Mouse (Mus musculus) spleen, adult 2 months (tissue): ENCODE data around the gene Gm11541. TPM values are rescaled to one million over a fixed set of nuclear protein-coding genes. Genes with fewer than 3 reads are reported as not detected.
"Not testable (repeated sequence)": the region's sequence is repeated elsewhere in the genome, so short reads cannot be mapped to it uniquely, and the experiment has no call there.

Experiments used
- DNase-seq, 2 experiments: peaks; one replicate each; pipeline versions ENCODE4 v3.0.0 to v3.0.0-alpha.2; 2012 to 2021; ENCODE audit warnings: low spot score in 2 of 2, low read depth in 1 of 2
- H3K27ac ChIP-seq: fragments of 200-500 bp; 2 replicates; pipeline ENCODE4 v1.5.1; 2012; ENCODE audit warnings: low read length, inconsistent platforms; ENCODE audit not compliant: insufficient read depth
- H3K27me3 ChIP-seq: fragments of 200-500 bp; 2 replicates; pipeline ENCODE4 v1.6.1; 2012; ENCODE audit warnings: mild to moderate bottlenecking, moderate library complexity, low read length, inconsistent platforms; ENCODE audit not compliant: control insufficient read depth, insufficient read depth
- H3K36me3 ChIP-seq: fragments of 200-500 bp; 2 replicates; pipeline ENCODE4 v1.6.1; 2012; ENCODE audit warnings: mild to moderate bottlenecking, low read length, inconsistent platforms; ENCODE audit not compliant: control insufficient read depth, insufficient read depth
- H3K4me1 ChIP-seq: fragments of 200-500 bp; 2 replicates; pipeline ENCODE4 v1.6.1; 2011; ENCODE audit warnings: inconsistent platforms; ENCODE audit not compliant: control insufficient read depth, insufficient read depth, insufficient read length
- H3K4me3 ChIP-seq: fragments of 200-500 bp; 2 replicates; pipeline ENCODE4 v1.5.1; 2011; ENCODE audit warnings: mild to moderate bottlenecking, inconsistent platforms; ENCODE audit not compliant: insufficient read depth, insufficient read length; ENCODE audit errors: extremely low read depth
- CTCF ChIP-seq: fragments of 200-500 bp; IDR thresholded peaks from 2 replicates; pipeline ENCODE4 v1.5.1; 2011; ENCODE audit warnings: mild to moderate bottlenecking, inconsistent platforms; ENCODE audit not compliant: insufficient read depth, insufficient read length, insufficient replicate concordance; ENCODE audit errors: extremely low read depth
- POLR2A ChIP-seq: fragments of 200-500 bp; IDR thresholded peaks from 2 replicates; pipeline ENCODE4 v1.6.1; 2011; ENCODE audit warnings: low read depth, low read length, inconsistent platforms
- WGBS: fragments of 180-500 bp; shearing (Covaris S2); methylation state at CpG from one replicate; pipeline ENCODE4 v1.1.7; 2018; 5-methylcytosine and 5-hydroxymethylcytosine counted together
- polyA plus RNA-seq: library from polyadenylated mRNA; depleted of rRNA; stranded (reverse); fragments of >200 nt; gene quantifications from 2 replicates; pipeline ENCODE4 v1.2.3, GENCODE M21; 2012; rRNA removed

Gm11541 gene
- polyA plus RNA-seq, 1 experiment = not detected

GRCm38 (mm10) chr11:94661344-94661743 is 43.0 kb downstream of the Gm11541 start:
- DNase-seq = no peak
- no peaks in the 10 kb centered on the region for H3K4me1 ChIP-seq
- WGBS = 85% methylated on average over 1 of the region's 1 CpGs
- no peak overlapping the region for H3K27ac ChIP-seq
- no peaks in the 10 kb centered on the region for H3K27me3 ChIP-seq
- TF ChIP-seq POLR2A (no peak), CTCF (no peak)
- H3K36me3 ChIP-seq = peaks cover 22% of the 10 kb centered on the region
- no peak overlapping the region for H3K4me3 ChIP-seq

- peak within 1 kb of the TSS; percentile 99 for H3K4me3 ChIP-seq
- DNase-seq = peak; percentile 68 to 83
- no peaks in the 10 kb centered on the region; the same call in 1 of the 2 replicates for H3K4me1 ChIP-seq
- peaks cover 6% of the 10 kb centered on the region; the same call in 1 of the 2 replicates for H3K36me3 ChIP-seq
- peak within 1 kb of the TSS; percentile 98 for H3K27ac ChIP-seq
- H3K27me3 ChIP-seq = no peaks in the 10 kb centered on the region
- WGBS = under 1% methylated on average over 32 of the region's 32 CpGs
- TF ChIP-seq POLR2A = peak; percentile 18; the same call in 1 of the 2 replicates
- TF ChIP-seq CTCF = no peak
Measured at GRCm38 (mm10) chr11:94653663-94654436, 50.4 kb downstream of the Gm11541 start, which contains the start of the genes Mrpl27 and Eme1. Mrpl27 (plus strand) TSS chr11:94653767. Eme1 (minus strand) TSS chr11:94653964.

DNA sequence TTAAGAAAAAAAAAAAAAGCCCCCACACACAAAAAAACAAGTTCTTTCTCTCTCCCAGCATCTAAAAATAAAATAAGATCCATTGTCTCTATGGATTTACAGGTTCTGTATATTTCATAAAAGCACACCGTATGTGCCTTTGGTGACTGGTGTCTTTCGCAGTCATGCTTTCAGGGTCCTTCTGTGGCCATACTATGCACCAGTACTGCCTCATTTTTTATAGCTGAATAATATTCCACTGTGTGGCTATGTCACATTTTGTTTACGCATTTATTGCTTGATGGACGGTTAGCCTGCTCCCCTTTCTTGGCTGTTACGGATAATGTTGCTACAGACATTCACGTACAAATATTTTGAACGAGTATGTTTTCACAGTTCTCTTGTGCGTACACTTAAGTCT is 51.3 kb downstream of the Gm11541 start:
- DNase-seq = no peak
- 50% methylated on average over 8 of the region's 8 CpGs for WGBS
- Histone ChIP-seq H3K4me1 (no peaks in the 10 kb centered on the region; the same call in 1 of the 2 replicates), H3K27me3 (no peaks in the 10 kb centered on the region), H3K36me3 (peaks cover 2% of the 10 kb centered on the region; the same call in 1 of the 2 replicates), H3K4me3 (0 out of 2 replicates have a peak overlapping the region, but pooled peaks have one; percentile 99), H3K27ac (no peak overlapping the region)
- TF ChIP-seq POLR2A = no peak
- no peak for TF ChIP-seq CTCF

DNA sequence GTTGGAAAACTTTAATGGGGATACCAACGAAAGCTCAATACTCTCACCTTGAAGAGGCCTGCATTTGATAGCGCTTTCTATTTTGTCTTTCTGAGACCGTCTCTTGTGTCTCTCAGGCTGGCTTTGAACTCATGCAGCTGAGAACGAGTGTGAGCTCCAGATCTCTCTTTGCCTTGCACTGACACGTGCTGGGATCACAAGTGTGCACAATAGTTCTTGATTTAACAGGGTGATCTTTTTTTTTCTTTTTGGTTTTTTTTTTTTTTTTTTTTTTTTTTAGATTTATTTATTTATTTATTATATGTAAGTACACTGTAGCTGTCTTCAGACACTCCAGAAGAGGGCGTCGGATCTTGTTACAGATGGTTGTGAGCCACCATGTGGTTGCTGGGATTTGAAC is 53.1 kb downstream of the Gm11541 start:
- not testable (repeated sequence) for H3K4me3 ChIP-seq, DNase-seq, H3K36me3 ChIP-seq, H3K4me1 ChIP-seq, H3K27me3 ChIP-seq, H3K27ac ChIP-seq
- WGBS = 94% methylated on average over 7 of the region's 7 CpGs

DNA sequence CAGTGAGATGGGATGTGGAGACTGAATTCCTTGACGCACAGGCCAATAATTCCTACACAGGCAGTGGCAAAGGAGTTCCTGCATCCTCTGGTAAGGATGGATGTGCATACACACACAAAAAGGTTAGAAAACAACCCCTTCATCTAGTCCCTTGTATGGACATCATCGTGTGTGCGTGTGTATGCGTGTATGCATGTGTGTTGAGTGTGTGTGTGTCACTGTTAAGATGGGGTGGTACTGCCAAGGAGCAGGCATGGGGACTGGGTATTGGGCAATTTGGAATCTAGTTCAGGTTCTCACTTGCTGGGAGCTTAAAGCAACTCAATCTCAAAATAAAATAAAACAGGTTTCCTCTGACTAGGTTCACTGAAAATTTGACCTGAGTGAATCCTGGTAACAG is 57.8 kb downstream of the Gm11541 start:
- Histone ChIP-seq H3K36me3 (peaks cover 19% of the 10 kb centered on the region), H3K27ac (no peak overlapping the region), H3K4me3 (no peak overlapping the region), H3K27me3 (no peaks in the 10 kb centered on the region), H3K4me1 (no peaks in the 10 kb centered on the region)
- WGBS = 97% methylated on average over 4 of the region's 4 CpGs
- TF ChIP-seq POLR2A (no peak), CTCF (no peak)
- no peak for DNase-seq

Other genes with a start within 250 kb of the Gm11541 start
- gene Cacna1g, start 230.3 kb downstream of the Gm11541 start, polyA plus RNA-seq = 9.8 and 12.0 TPM in 2 replicates
- gene Spata20, start 218.3 kb downstream of the Gm11541 start, polyA plus RNA-seq = not detected in 2 replicates
- gene Epn3, start 204.5 kb downstream of the Gm11541 start, polyA plus RNA-seq = 0.23 and 0.39 TPM in 2 replicates
- 0.06 and 0.11 TPM in 2 replicates for gene Mycbpap, start 182.8 kb downstream of the Gm11541 start, polyA plus RNA-seq
- gene Rsad1, start 155.2 kb downstream of the Gm11541 start, polyA plus RNA-seq = 5.7 and 7.1 TPM in 2 replicates
- 0.11 and 0.20 TPM in 2 replicates for gene Chad, start 139.5 kb downstream of the Gm11541 start, polyA plus RNA-seq
- gene Acsf2, start 102.6 kb downstream of the Gm11541 start, polyA plus RNA-seq = 33.6 and 37.1 TPM in 2 replicates
- gene Lrrc59, start 74.7 kb downstream of the Gm11541 start, polyA plus RNA-seq = 29.3 and 31.4 TPM in 2 replicates
- gene Mrpl27, start 50.7 kb downstream of the Gm11541 start, polyA plus RNA-seq = 11.9 and 14.2 TPM in 2 replicates
- 1.8 and 2.3 TPM in 2 replicates for gene Eme1, start 50.5 kb downstream of the Gm11541 start, polyA plus RNA-seq
- 25.7 and 34.0 TPM in 2 replicates for gene Xylt2, start 27.0 kb downstream of the Gm11541 start, polyA plus RNA-seq
- gene Cdc34b, start 37.3 kb upstream of the Gm11541 start, polyA plus RNA-seq = not detected in 2 replicates
- gene Tmem92, start 78.2 kb upstream of the Gm11541 start, polyA plus RNA-seq = not detected in 2 replicates
- gene Col1a1, start 231.7 kb upstream of the Gm11541 start, polyA plus RNA-seq = 24.2 and 24.7 TPM in 2 replicates